Mouse (Mus musculus): Measurements from ENCODE around the gene Olfr96. TPM values are rescaled to one million over a fixed set of nuclear protein-coding genes. Genes with fewer than 3 reads are reported as not detected.

Olfr96 gene
- polyA plus RNA-seq, 1 experiment from 2014 or later: not detected

Other genes starting within 250 kb of the Olfr96 start
- gene 2410137M14Rik, start 238.9 kb upstream of the Olfr96 start, polyA plus RNA-seq (2014; fragmentation: Nextera tagmentation; extraction: Ambion mirVana): not detected in 2 replicates
- gene H2-M5, start 230.6 kb upstream of the Olfr96 start, polyA plus RNA-seq (2014; fragmentation: Nextera tagmentation; extraction: Ambion mirVana): 0.49 and 0.65 TPM in 2 replicates
- gene Zfp57, start 219.0 kb upstream of the Olfr96 start, polyA plus RNA-seq (2014; fragmentation: Nextera tagmentation; extraction: Ambion mirVana): 101 and 106 TPM in 2 replicates
- 0.25 and 0.26 TPM in 2 replicates for gene Mog, start 196.7 kb upstream of the Olfr96 start, polyA plus RNA-seq (2014; fragmentation: Nextera tagmentation; extraction: Ambion mirVana)
- gene Gabbr1, start 174.2 kb upstream of the Olfr96 start, polyA plus RNA-seq (2014; fragmentation: Nextera tagmentation; extraction: Ambion mirVana): 7.9 and 9.7 TPM in 2 replicates
- 0.09 TPM in 1 of 2 replicates, not detected in the other for gene Olfr90, start 131.6 kb upstream of the Olfr96 start, polyA plus RNA-seq (2014; fragmentation: Nextera tagmentation; extraction: Ambion mirVana)
- 0.14 TPM in 1 of 2 replicates, not detected in the other for gene Olfr91, start 121.9 kb upstream of the Olfr96 start, polyA plus RNA-seq (2014; fragmentation: Nextera tagmentation; extraction: Ambion mirVana)
- gene Olfr92, start 100.1 kb upstream of the Olfr96 start, polyA plus RNA-seq (2014; fragmentation: Nextera tagmentation; extraction: Ambion mirVana): not detected in 2 replicates
- not detected in 2 replicates for gene Olfr93, start 58.7 kb upstream of the Olfr96 start, polyA plus RNA-seq (2014; fragmentation: Nextera tagmentation; extraction: Ambion mirVana)
- not detected in 2 replicates for gene Ubd, start 26.3 kb upstream of the Olfr96 start, polyA plus RNA-seq (2014; fragmentation: Nextera tagmentation; extraction: Ambion mirVana)
- not detected in 2 replicates for gene Olfr94, start 19.2 kb upstream of the Olfr96 start, polyA plus RNA-seq (2014; fragmentation: Nextera tagmentation; extraction: Ambion mirVana)
- not detected in 2 replicates for gene Olfr95, start 7.0 kb upstream of the Olfr96 start, polyA plus RNA-seq (2014; fragmentation: Nextera tagmentation; extraction: Ambion mirVana)
- not detected in 2 replicates for gene Olfr97, start 17.2 kb downstream of the Olfr96 start, polyA plus RNA-seq (2014; fragmentation: Nextera tagmentation; extraction: Ambion mirVana)
- not detected in 2 replicates for gene Olfr98, start 43.6 kb downstream of the Olfr96 start, polyA plus RNA-seq (2014; fragmentation: Nextera tagmentation; extraction: Ambion mirVana)
- 0.95 and 1.3 TPM in 2 replicates for gene H2-M3, start 50.1 kb downstream of the Olfr96 start, polyA plus RNA-seq (2014; fragmentation: Nextera tagmentation; extraction: Ambion mirVana)
- gene Olfr99, start 63.3 kb downstream of the Olfr96 start, polyA plus RNA-seq (2014; fragmentation: Nextera tagmentation; extraction: Ambion mirVana): not detected in 2 replicates
- not detected in 2 replicates for gene Olfr101, start 84.2 kb downstream of the Olfr96 start, polyA plus RNA-seq (2014; fragmentation: Nextera tagmentation; extraction: Ambion mirVana)
- not detected in 2 replicates for gene Olfr102, start 96.9 kb downstream of the Olfr96 start, polyA plus RNA-seq (2014; fragmentation: Nextera tagmentation; extraction: Ambion mirVana)
- not detected in 2 replicates for gene Olfr103, start 119.6 kb downstream of the Olfr96 start, polyA plus RNA-seq (2014; fragmentation: Nextera tagmentation; extraction: Ambion mirVana)
- not detected in 2 replicates for gene Olfr104-ps, start 139.4 kb downstream of the Olfr96 start, polyA plus RNA-seq (2014; fragmentation: Nextera tagmentation; extraction: Ambion mirVana)
- not detected in 2 replicates for gene Olfr105-ps, start 158.9 kb downstream of the Olfr96 start, polyA plus RNA-seq (2014; fragmentation: Nextera tagmentation; extraction: Ambion mirVana)
- gene Olfr106-ps, start 170.2 kb downstream of the Olfr96 start, polyA plus RNA-seq (2014; fragmentation: Nextera tagmentation; extraction: Ambion mirVana): not detected in 2 replicates
- gene Olfr107, start 179.1 kb downstream of the Olfr96 start, polyA plus RNA-seq (2014; fragmentation: Nextera tagmentation; extraction: Ambion mirVana): not detected in 2 replicates
- not detected in 2 replicates for gene Olfr108, start 225.3 kb downstream of the Olfr96 start, polyA plus RNA-seq (2014; fragmentation: Nextera tagmentation; extraction: Ambion mirVana)
- gene Olfr109, start 238.8 kb downstream of the Olfr96 start, polyA plus RNA-seq (2014; fragmentation: Nextera tagmentation; extraction: Ambion mirVana): not detected in 2 replicates

Measured in limb, embryonic 11.5 days (tissue).